Mouse (Mus musculus) cortical plate, adult 2 months (tissue): ENCODE results near the gene Prelp. TPM values are rescaled to one million over a fixed set of nuclear protein-coding genes. Genes with fewer than 3 reads are reported as not detected.

Experiments used
- H3K27ac ChIP-seq: fragments of 200-500 bp; 2 replicates; pipeline ENCODE4 v1.5.1; 2012; ENCODE audit warnings: low read length, control low read depth, inconsistent platforms; ENCODE audit not compliant: insufficient read depth
- H3K4me1 ChIP-seq: fragments of 200-500 bp; 2 replicates; pipeline ENCODE4 v1.6.1; 2011; ENCODE audit warnings: low read length; ENCODE audit not compliant: control insufficient read depth, insufficient read depth
- H3K4me3 ChIP-seq: fragments of 200-500 bp; 2 replicates; pipeline ENCODE4 v1.5.1; 2011; ENCODE audit warnings: mild to moderate bottlenecking, low read length, control low read depth; ENCODE audit not compliant: insufficient read depth
- CTCF ChIP-seq: fragments of 200-500 bp; IDR thresholded peaks from 2 replicates; pipeline ENCODE4 v1.5.1; 2011; ENCODE audit warnings: mild to moderate bottlenecking, control low read depth, low read length; ENCODE audit not compliant: insufficient read depth; ENCODE audit errors: extremely low read depth
- POLR2A ChIP-seq: fragments of 200-500 bp; IDR thresholded peaks from 2 replicates; pipeline ENCODE4 v1.6.1; 2011; ENCODE audit warnings: mild to moderate bottlenecking, low read length, control low read depth; ENCODE audit not compliant: insufficient read depth; ENCODE audit errors: extremely low read depth
- polyA plus RNA-seq: library from polyadenylated mRNA; depleted of rRNA; stranded (reverse); fragments of >200 nt; gene quantifications from 2 replicates; pipeline ENCODE4 v1.2.3, GENCODE M21; 2012; rRNA removed

Prelp gene
- polyA plus RNA-seq, 1 experiment: 16.0 TPM

GRCm38 (mm10) chr1:133871241-133871640 lies 50.0 kb downstream of the Prelp start:
- TF ChIP-seq POLR2A (no peak), CTCF (no peak)
- Histone ChIP-seq H3K27ac (no peak overlapping the region), H3K4me3 (no peak overlapping the region), H3K4me1 (peaks cover 2% of the 10 kb centered on the region; the same call in 1 of the 2 replicates)

DNA sequence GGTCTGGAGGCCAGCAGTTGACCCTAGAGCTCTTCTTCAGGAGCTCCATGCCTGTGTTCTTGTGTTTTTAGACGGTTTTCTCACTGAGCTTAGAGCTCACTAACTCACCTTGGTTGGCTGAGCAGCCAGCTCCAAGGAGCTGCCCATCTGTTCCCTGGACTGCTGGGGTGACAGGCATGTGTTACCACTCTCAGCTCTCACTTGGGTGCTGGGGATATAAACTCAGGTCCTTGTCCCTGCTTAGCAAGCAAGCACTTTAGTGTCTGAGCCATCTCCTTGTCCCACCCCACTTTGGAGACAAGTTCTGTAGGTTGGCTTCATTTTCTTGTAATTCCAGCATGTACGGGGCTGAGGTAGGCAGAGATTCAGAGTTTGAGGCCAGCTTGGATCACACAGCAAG lies 52.0 kb downstream of the Prelp start:
- TF ChIP-seq CTCF (no peak), POLR2A (no peak)
- no peak overlapping the region for H3K4me3 ChIP-seq
- H3K27ac ChIP-seq: no peak overlapping the region
- H3K4me1 ChIP-seq: peaks cover 2% of the 10 kb centered on the region; the same call in 1 of the 2 replicates

DNA sequence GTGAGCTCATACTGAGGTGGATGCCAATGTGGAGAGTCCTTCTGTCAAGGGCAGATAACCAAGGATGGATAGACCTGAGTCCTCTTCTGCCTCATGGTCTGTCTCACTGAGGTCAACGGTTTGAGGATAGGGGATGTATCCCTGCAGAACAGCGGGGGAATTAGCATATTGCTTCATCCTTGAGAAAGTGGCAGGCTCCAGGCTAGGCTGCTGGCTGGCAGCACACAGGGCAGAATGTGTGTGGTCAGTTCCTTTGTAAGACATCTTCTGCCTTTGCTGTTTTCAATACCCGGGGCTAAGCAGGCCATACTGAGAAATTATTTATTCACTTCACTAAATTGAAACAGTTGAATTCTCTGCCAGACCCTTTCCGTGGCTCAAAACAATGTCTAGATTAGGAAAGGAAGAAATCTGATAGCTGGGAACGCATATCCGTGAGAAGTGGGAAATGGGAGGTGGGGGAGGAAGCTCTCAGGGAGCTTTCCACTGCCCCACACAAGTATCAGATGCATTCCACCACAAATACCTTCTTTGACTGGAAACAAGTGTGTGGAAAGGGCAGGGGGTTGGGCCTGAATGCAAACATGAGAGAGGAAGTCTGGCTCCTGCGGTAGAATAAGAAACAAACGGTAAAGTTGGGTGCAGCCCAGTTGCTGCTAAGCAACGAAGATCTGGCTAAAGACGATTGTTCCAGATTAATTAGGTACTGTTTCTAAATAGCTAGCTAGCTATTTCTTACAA lies 57.8 kb downstream of the Prelp start:
- Histone ChIP-seq H3K4me3 (no peak overlapping the region), H3K27ac (no peak overlapping the region), H3K4me1 (peaks cover 5% of the 10 kb centered on the region)
- no peak for TF ChIP-seq CTCF
- no peak for TF ChIP-seq POLR2A

- no peak for TF ChIP-seq CTCF
- no peak for TF ChIP-seq POLR2A
Observed at GRCm38 (mm10) chr1:133861028-133861427, 60.2 kb downstream of the Prelp start.

More at GRCm38 (mm10) chr1:133861028-133861427, 60.2 kb downstream of the Prelp start:
- Histone ChIP-seq H3K4me3 (no peak overlapping the region), H3K27ac (no peak overlapping the region), H3K4me1 (peaks cover 7% of the 10 kb centered on the region)

Other genes starting within 250 kb of the Prelp start
- gene Lax1, start 231.3 kb downstream of the Prelp start, polyA plus RNA-seq: 0.56 and 0.74 TPM in 2 replicates
- 58.9 and 63.4 TPM in 2 replicates for gene Atp2b4, start 120.4 kb downstream of the Prelp start, polyA plus RNA-seq
- gene Optc, start 13.4 kb downstream of the Prelp start, polyA plus RNA-seq: 0.78 and 1.1 TPM in 2 replicates
- 11.4 and 13.7 TPM in 2 replicates for gene Fmod, start 115.8 kb upstream of the Prelp start, polyA plus RNA-seq
- gene Btg2, start 157.7 kb upstream of the Prelp start, polyA plus RNA-seq: 16.0 and 19.8 TPM in 2 replicates
- 0.13 and 0.19 TPM in 2 replicates for gene Chit1, start 189.8 kb upstream of the Prelp start, polyA plus RNA-seq